Mouse (Mus musculus): ENCODE data around the gene Gm28961. TPM values are rescaled to one million over a fixed set of nuclear protein-coding genes. Genes with fewer than 3 reads are reported as not detected.
"Not testable (repeated sequence)": the region's sequence is repeated elsewhere in the genome, so short reads cannot be mapped to it uniquely, and the experiment has no call there.

The Gm28961 gene
- total RNA-seq (2021) = not detected
- long read RNA-seq, experiment 1 = 0 reads
- long read RNA-seq, experiment 2 = 0 reads

- DNase-seq (ENCODE audit: low spot score in 2 of 2) = not testable (repeated sequence)
These were observed at the start of gene Gm28961 for GRCm38 (mm10) chrY:57705397-57705796. Gm28961 (plus strand) TSS chrY:57705697.

Other genes starting within 250 kb of the Gm28961 start
- not detected for gene Gm21943, start 172.0 kb upstream of the Gm28961 start, total RNA-seq (2021)